Mouse (Mus musculus) G1E-ER4 (cell line): ENCODE measurements around the gene Mgea5. TPM values are rescaled to one million over a fixed set of nuclear protein-coding genes. Genes with fewer than 3 reads are reported as not detected.

Experiments
- GATA1 ChIP-seq: IDR thresholded peaks from one replicate; pipeline ENCODE4 v1.8.0; 2012; ENCODE audit warnings: low read length, inconsistent platforms
- polyA plus RNA-seq: library from polyadenylated mRNA; stranded (reverse); fragments of >175 nt; gene quantifications from 2 replicates; pipeline ENCODE4 v1.2.3, GENCODE M21; 2012

Mgea5 gene
- polyA plus RNA-seq = 63.6 and 79.2 TPM in 2 replicates

GRCm38 (mm10) chr19:45783181-45783932 lies at the start of gene Mgea5:
Gene Mgea5 (minus strand): TSS chr19:45783837.
- TF ChIP-seq GATA1 = no peak

- TF ChIP-seq GATA1 = no peak
Observed at GRCm38 (mm10) chr19:45830679-45831078, 47.0 kb upstream of the Mgea5 start.

- no peak for TF ChIP-seq GATA1
Observed at GRCm38 (mm10) chr19:45827736-45828135, 44.1 kb upstream of the Mgea5 start.

- no peak for TF ChIP-seq GATA1
Observed at GRCm38 (mm10) chr19:45827125-45827524, 43.5 kb upstream of the Mgea5 start.

GRCm38 (mm10) chr19:45826146-45826545 lies 42.5 kb upstream of the Mgea5 start:
- TF ChIP-seq GATA1 = no peak

GRCm38 (mm10) chr19:45821832-45822231 lies 38.2 kb upstream of the Mgea5 start:
- no peak for TF ChIP-seq GATA1

- TF ChIP-seq GATA1 = no peak
Observed at GRCm38 (mm10) chr19:45817816-45818490, 34.3 kb upstream of the Mgea5 start.

GRCm38 (mm10) chr19:45816727-45817126 lies 33.1 kb upstream of the Mgea5 start:
- TF ChIP-seq GATA1 = no peak

GRCm38 (mm10) chr19:45815831-45816405 lies 32.3 kb upstream of the Mgea5 start, which contains the start of gene Kcnip2:
Gene Kcnip2 (minus strand): TSS chr19:45816061.
- no peak for TF ChIP-seq GATA1

- TF ChIP-seq GATA1 = no peak
Observed at GRCm38 (mm10) chr19:45815170-45815569, 31.5 kb upstream of the Mgea5 start.

- TF ChIP-seq GATA1 = no peak
Observed at GRCm38 (mm10) chr19:45813801-45814200, 30.2 kb upstream of the Mgea5 start.

- TF ChIP-seq GATA1 = no peak
Observed at GRCm38 (mm10) chr19:45813263-45813662, 29.6 kb upstream of the Mgea5 start.

GRCm38 (mm10) chr19:45812673-45813252 lies 29.1 kb upstream of the Mgea5 start:
- TF ChIP-seq GATA1 = no peak

- no peak for TF ChIP-seq GATA1
Observed at GRCm38 (mm10) chr19:45812115-45812514, 28.5 kb upstream of the Mgea5 start.

- no peak for TF ChIP-seq GATA1
Observed at GRCm38 (mm10) chr19:45811028-45811674, 27.5 kb upstream of the Mgea5 start.

GRCm38 (mm10) chr19:45807732-45808131 lies 24.1 kb upstream of the Mgea5 start:
- no peak for TF ChIP-seq GATA1
